Mouse (Mus musculus) CH12.LX (cell line): ENCODE measurements around the gene Klc1. TPM values are rescaled to one million over a fixed set of nuclear protein-coding genes. Genes with fewer than 3 reads are reported as not detected.
"Not testable (repeated sequence)": the region's sequence is repeated elsewhere in the genome, so short reads cannot be mapped to it uniquely, and the experiment has no call there.

Experiments used
- DNase-seq: peaks from one replicate; pipeline ENCODE4 v3.0.0-alpha.2; 2013; ENCODE audit errors: extremely low read depth
- H3K27ac ChIP-seq: 2 replicates; pipeline ENCODE4 v1.5.1; 2012; ENCODE audit warnings: low read depth, mild to moderate bottlenecking, control low read depth, moderate library complexity; ENCODE audit not compliant: insufficient read depth
- H3K27me3 ChIP-seq: replicated peaks from 2 replicates; pipeline ENCODE3; 2012; ENCODE audit warnings: inconsistent platforms
- H3K36me3 ChIP-seq, 2 experiments: replicated peaks in 1 of 2; 2 replicates each; pipeline versions ENCODE3 to v1.6.1; 2012; ENCODE audit warnings: inconsistent platforms in 1 of 2, low read length in 1 of 2, mild to moderate bottlenecking in 1 of 2, mixed read lengths in 1 of 2, moderate library complexity in 1 of 2; ENCODE audit not compliant: control insufficient read depth in 1 of 2, insufficient read depth in 1 of 2
- H3K4me1 ChIP-seq, 2 experiments: 2 replicates each; pipeline ENCODE4 v1.6.1; 2012; ENCODE audit warnings: inconsistent platforms in 1 of 2, moderate library complexity in 1 of 2; ENCODE audit not compliant: insufficient read depth in 2 of 2, control insufficient read depth in 1 of 2
- H3K4me2 ChIP-seq: 2 replicates; pipeline ENCODE4 v1.6.1; 2012; ENCODE audit warnings: low read depth, mild to moderate bottlenecking, control low read depth; ENCODE audit not compliant: poor library complexity, insufficient read depth, severe bottlenecking
- H3K4me3 ChIP-seq, 3 experiments: fragments of 150-350 bp in 1 of 3; sonication (generic) in 1 of 3; replicated peaks in 1 of 3; 2 replicates each; pipeline versions ENCODE3 to v1.5.1; 2011 to 2012; ENCODE audit warnings: low read depth in 2 of 3, low read length in 2 of 3, mild to moderate bottlenecking in 2 of 3, moderate library complexity in 2 of 3, control low read depth in 1 of 3, improper control_type of control experiment in 1 of 3, inconsistent platforms in 1 of 3, mixed read lengths in 1 of 3; ENCODE audit not compliant: poor library complexity in 1 of 3
- H3K79me2 ChIP-seq: replicated peaks from 2 replicates; pipeline ENCODE4 v1.6.1; 2012; ENCODE audit warnings: mild to moderate bottlenecking, moderate library complexity; ENCODE audit not compliant: control insufficient read depth, poor library complexity, insufficient read depth, severe bottlenecking; ENCODE audit errors: extremely low read depth
- H3K9ac ChIP-seq: 2 replicates; pipeline ENCODE4 v1.6.1; 2012; ENCODE audit warnings: low read depth, mild to moderate bottlenecking, control low read depth, moderate library complexity; ENCODE audit not compliant: insufficient read depth
- H3K9me3 ChIP-seq: replicated peaks from 2 replicates; pipeline ENCODE3; 2012; ENCODE audit warnings: low read length, inconsistent platforms, mixed read lengths
- CTCF ChIP-seq, 2 experiments: IDR thresholded peaks in 1 of 2; conservative IDR thresholded peaks in 1 of 2; 2 replicates each; pipeline ENCODE4 v1.5.1; 2011 to 2012; ENCODE audit warnings: low read depth in 2 of 2, low read length in 2 of 2, improper control_type of control experiment in 1 of 2, inconsistent platforms in 1 of 2, mild to moderate bottlenecking in 1 of 2, moderate library complexity in 1 of 2
- E2F4 ChIP-seq: IDR thresholded peaks from 2 replicates; pipeline ENCODE4 v1.6.1; 2011; ENCODE audit warnings: low read depth, low read length, improper control_type of control experiment; ENCODE audit not compliant: insufficient replicate concordance
- ELF1 ChIP-seq: IDR thresholded peaks from 2 replicates; pipeline ENCODE4 v1.6.1; 2014; ENCODE audit warnings: low read depth, mild to moderate bottlenecking, inconsistent platforms, low read length, improper control_type of control experiment
- ETS1 ChIP-seq: conservative IDR thresholded peaks from 2 replicates; pipeline ENCODE4 v1.6.1; 2012; ENCODE audit warnings: low read depth, mild to moderate bottlenecking, inconsistent platforms, low read length, improper control_type of control experiment, moderate library complexity
- GABPA ChIP-seq: IDR thresholded peaks from 2 replicates; pipeline ENCODE4 v1.6.1; 2012; ENCODE audit warnings: low read depth, low read length, improper control_type of control experiment, inconsistent platforms; ENCODE audit not compliant: insufficient replicate concordance
- IRF4 ChIP-seq: IDR thresholded peaks from 2 replicates; pipeline ENCODE4 v1.6.1; 2014; ENCODE audit warnings: low read depth, mild to moderate bottlenecking, inconsistent platforms, low read length, improper control_type of control experiment
- JUND ChIP-seq: conservative IDR thresholded peaks from 2 replicates; pipeline ENCODE4 v1.6.1; 2011; ENCODE audit warnings: low read depth, low read length, improper control_type of control experiment
- KAT2A ChIP-seq: IDR thresholded peaks from 2 replicates; pipeline ENCODE4 v1.6.1; 2012; ENCODE audit warnings: low read length, improper control_type of control experiment, inconsistent platforms; ENCODE audit not compliant: insufficient replicate concordance
- MAFK ChIP-seq: IDR thresholded peaks from 2 replicates; pipeline ENCODE4 v1.6.1; 2011; ENCODE audit warnings: low read length, improper control_type of control experiment; ENCODE audit not compliant: insufficient replicate concordance
- MXI1 ChIP-seq: IDR thresholded peaks from 2 replicates; pipeline ENCODE4 v1.6.1; 2011; ENCODE audit warnings: mild to moderate bottlenecking, low read depth, low read length, improper control_type of control experiment
- MYC ChIP-seq: IDR thresholded peaks from 2 replicates; pipeline ENCODE4 v1.6.1; 2011; ENCODE audit warnings: low read depth, mild to moderate bottlenecking, improper control_type of control experiment, low read length
- NRF1 ChIP-seq: IDR thresholded peaks from 2 replicates; pipeline ENCODE4 v1.6.1; 2014; ENCODE audit warnings: low read depth, mild to moderate bottlenecking, inconsistent platforms, low read length, improper control_type of control experiment, moderate library complexity
- PAX5 ChIP-seq: IDR thresholded peaks from 2 replicates; pipeline ENCODE4 v1.6.1; 2012; ENCODE audit warnings: low read length, inconsistent platforms, mixed read lengths
- POLR2A ChIP-seq: IDR thresholded peaks from 2 replicates; pipeline ENCODE4 v1.6.1; 2011; ENCODE audit warnings: low read depth, mild to moderate bottlenecking, improper control_type of control experiment, low read length
- POLR2AphosphoS2 ChIP-seq: IDR thresholded peaks from 2 replicates; pipeline ENCODE4 v1.6.1; 2011; ENCODE audit warnings: low read depth, low read length, improper control_type of control experiment
- RAD21 ChIP-seq: IDR thresholded peaks from 2 replicates; pipeline ENCODE4 v1.6.1; 2011; ENCODE audit warnings: low read depth, mild to moderate bottlenecking, low read length, improper control_type of control experiment, moderate library complexity
- SMC3 ChIP-seq: IDR thresholded peaks from 2 replicates; pipeline ENCODE4 v1.6.1; 2011; ENCODE audit warnings: low read depth, low read length, improper control_type of control experiment
- TCF12 ChIP-seq: IDR thresholded peaks from 2 replicates; pipeline ENCODE4 v1.6.1; 2014; ENCODE audit warnings: low read depth, mild to moderate bottlenecking, inconsistent platforms, low read length, improper control_type of control experiment
- UBTF ChIP-seq: IDR thresholded peaks from 2 replicates; pipeline ENCODE4 v1.6.1; 2012; ENCODE audit warnings: low read depth, mild to moderate bottlenecking, inconsistent platforms, low read length, improper control_type of control experiment, moderate library complexity
- ZC3H11A ChIP-seq: IDR thresholded peaks from 2 replicates; pipeline ENCODE4 v1.6.1; 2012; ENCODE audit warnings: low read depth, mild to moderate bottlenecking, inconsistent platforms, low read length, improper control_type of control experiment
- ZKSCAN1 ChIP-seq: IDR thresholded peaks from 2 replicates; pipeline ENCODE4 v1.6.1; 2012; ENCODE audit warnings: low read depth, inconsistent platforms, low read length, improper control_type of control experiment, borderline replicate concordance
- ZNF384 ChIP-seq: IDR thresholded peaks from 2 replicates; pipeline ENCODE4 v1.6.1; 2012; ENCODE audit warnings: low read depth, low read length, improper control_type of control experiment, inconsistent platforms
- dilution Hi-C: fragments of 300-500 bp; cut with MboI; formaldehyde crosslinking; loops from 2 replicates; pipeline ENCODE4 v1.14.3; 2020; ENCODE audit warnings: low sequenced_read_pairs; ENCODE audit not compliant: extremely low pct_unique_long_range_greater_than_20kb, extremely low pct_ligation_motif_present
- in situ Hi-C: fragments of 300-500 bp; cut with MboI; formaldehyde crosslinking; loops from 3 replicates; pipeline ENCODE4 v1.14.3; 2019; ENCODE audit warnings: low sequenced_read_pairs, low pct_ligation_motif_present, low pct_unique_long_range_greater_than_20kb, mixed read lengths
- polyA plus RNA-seq: library from polyadenylated mRNA; unstranded; fragments of >175 nt; gene quantifications from 2 replicates; pipeline ENCODE4 v1.2.1, GENCODE M21; 2012; ENCODE audit warnings: low read depth; ENCODE audit not compliant: insufficient read length
- total RNA-seq, 2 experiments: library from RNA; depleted of rRNA; stranded (reverse); fragments of 300-350 nt in 1 of 2; fragments of >200 nt in 1 of 2; gene quantifications; 2 replicates each; pipeline ENCODE4 v1.2.3; 2012 to 2014

The Klc1 gene
- total and polyA plus RNA-seq, 3 experiments: 45.6 to 77.0 (median 55.1) TPM

DNA sequence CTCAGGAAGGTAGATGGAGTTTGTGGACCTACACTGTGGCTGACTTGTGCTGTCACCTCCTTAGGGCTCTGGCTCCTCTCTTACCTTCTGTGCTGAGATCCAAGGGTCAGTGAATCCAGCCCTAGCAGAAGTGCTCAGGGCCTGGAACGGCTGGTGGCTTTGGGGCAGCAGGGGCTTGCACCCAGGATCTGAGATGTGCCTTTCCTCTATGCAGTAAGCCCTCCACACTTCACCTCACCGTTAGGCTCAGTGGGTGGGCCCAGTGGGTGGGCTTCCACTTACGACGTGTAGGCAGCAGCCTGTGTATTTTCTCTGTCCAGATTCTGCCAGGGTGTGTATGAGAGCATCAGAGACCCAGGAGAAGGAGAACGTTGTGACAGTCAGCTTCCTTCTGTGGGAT, 25.7 kb upstream of the Klc1 start:
- H3K4me2 ChIP-seq: no peak overlapping the region
- peaks cover 22 to 65% of the 10 kb centered on the region in 2 experiments for H3K36me3 ChIP-seq
- no peaks in the 10 kb centered on the region for H3K27me3 ChIP-seq
- dilution Hi-C loops: no loop called here
- H3K4me1 ChIP-seq: no peaks in the 10 kb centered on the region
- no peaks in the 10 kb centered on the region for H3K79me2 ChIP-seq
- H3K9ac ChIP-seq: no peak overlapping the region
- H3K4me3 ChIP-seq: no peak overlapping the region
- H3K9me3 ChIP-seq: peaks cover 2% of the 10 kb centered on the region
- in situ Hi-C loops: loop anchor here (10.0 kb wide), 1 partner anchor 142 kb away; no protein-coding TSS in a partner anchor
- TF ChIP-seq ETS1 (no peak), ZC3H11A (no peak), MYC (no peak), JUND (no peak)
- no peak overlapping the region for H3K27ac ChIP-seq
- no peak for DNase-seq

DNA sequence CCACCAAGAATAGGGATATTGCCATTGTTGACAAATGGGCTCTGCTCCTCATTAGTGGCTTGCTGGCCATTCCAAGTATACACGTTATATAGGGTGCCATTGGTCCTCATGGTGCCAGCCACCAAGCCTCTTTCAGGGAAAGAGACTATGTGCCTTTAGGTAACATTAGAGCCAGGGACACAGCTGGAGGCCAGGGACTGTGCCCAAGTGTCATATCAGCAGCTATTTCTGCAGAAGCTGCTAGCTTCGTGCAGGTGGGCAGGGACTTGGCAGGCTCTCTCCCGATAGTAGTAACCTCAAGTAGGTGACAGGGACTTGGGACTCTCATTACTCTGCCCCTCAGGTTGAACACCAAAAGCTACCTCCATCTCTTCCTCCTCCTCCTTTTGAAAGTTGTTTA, 23.7 kb upstream of the Klc1 start:
- no peak for DNase-seq
- Histone ChIP-seq H3K4me3 (no peak overlapping the region), H3K4me2 (no peak overlapping the region), H3K27me3 (no peaks in the 10 kb centered on the region), H3K79me2 (no peaks in the 10 kb centered on the region), H3K9ac (no peak overlapping the region), H3K27ac (no peak overlapping the region), H3K36me3 (peaks cover 14 to 47% of the 10 kb centered on the region in 2 experiments), H3K4me1 (peaks cover 0 to 11% of the 10 kb centered on the region in 2 experiments; a peak in 2 of 4 replicates), H3K9me3 (peaks cover under 1% of the 10 kb centered on the region)
- dilution Hi-C loops (no loop called here), in situ Hi-C loops (loop anchor here (10.0 kb wide), 1 partner anchor 140 kb away; no protein-coding TSS in a partner anchor)
- no peak for TF ChIP-seq MXI1
- no peak for TF ChIP-seq ZKSCAN1
- no peak for TF ChIP-seq POLR2AphosphoS2
- TF ChIP-seq GABPA: no peak
- TF ChIP-seq SMC3: no peak
- no peak for TF ChIP-seq KAT2A
- no peak for TF ChIP-seq MAFK
- no peak for TF ChIP-seq ELF1
- no peak for TF ChIP-seq ETS1
- TF ChIP-seq TCF12: no peak
- no peak for TF ChIP-seq UBTF
- no peak for TF ChIP-seq ZNF384
- TF ChIP-seq ZC3H11A: no peak
- TF ChIP-seq PAX5: no peak
- TF ChIP-seq RAD21: no peak
- no peak for TF ChIP-seq NRF1
- TF ChIP-seq IRF4: no peak
- TF ChIP-seq POLR2A: no peak
- no peak for TF ChIP-seq CTCF (conservative IDR thresholded peaks at IDR 0.05 in 1 of 2, IDR thresholded peaks at IDR 0.05 in 1 of 2; ENCODE audit: low read depth in 2 of 2, low read length in 2 of 2)
- no peak for TF ChIP-seq E2F4

DNA sequence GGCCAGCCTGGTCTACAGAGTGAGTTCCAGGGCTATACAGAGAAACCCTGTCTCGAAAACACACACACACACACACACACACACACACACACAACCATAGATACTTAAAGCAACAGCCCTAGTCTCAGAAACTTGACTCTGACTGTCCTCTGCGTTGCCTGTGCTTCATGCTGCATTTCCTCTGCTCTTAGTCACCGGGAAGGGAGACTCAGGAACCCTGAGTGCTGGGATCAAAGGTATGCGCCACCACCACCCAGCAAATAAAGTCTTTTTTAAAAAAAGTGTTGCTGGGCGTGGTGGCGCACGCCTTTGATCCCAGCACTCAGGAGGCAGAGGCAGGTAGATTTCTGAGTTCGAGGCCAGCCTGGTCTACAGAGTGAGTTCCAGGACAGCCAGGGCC, 22.0 kb upstream of the Klc1 start:
- H3K27ac ChIP-seq, H3K4me3 ChIP-seq, dilution Hi-C loops, DNase-seq, H3K79me2 ChIP-seq, H3K9ac ChIP-seq, H3K9me3 ChIP-seq, H3K27me3 ChIP-seq, H3K4me2 ChIP-seq: not testable (repeated sequence)
- H3K36me3 ChIP-seq: peaks cover 4 to 38% of the 10 kb centered on the region in 2 experiments
- in situ Hi-C loops: loop anchor here (10.0 kb wide), 1 partner anchor 138 kb away; no protein-coding TSS in a partner anchor
- peaks cover 7 to 22% of the 10 kb centered on the region in 2 experiments for H3K4me1 ChIP-seq
